Mouse (Mus musculus) G1E (cell line): ENCODE data around the gene Ubl5.

ENCODE experiments used
- CTCF ChIP-seq: IDR thresholded peaks from 2 replicates; pipeline ENCODE4 v1.5.1; 2012; ENCODE audit warnings: low read depth, low read length, inconsistent platforms, mixed read lengths
- GATA1 ChIP-seq: IDR thresholded peaks from 2 replicates; pipeline ENCODE4 v1.6.1; 2012; ENCODE audit warnings: borderline replicate concordance, low read length, inconsistent platforms, mixed read lengths

DNA sequence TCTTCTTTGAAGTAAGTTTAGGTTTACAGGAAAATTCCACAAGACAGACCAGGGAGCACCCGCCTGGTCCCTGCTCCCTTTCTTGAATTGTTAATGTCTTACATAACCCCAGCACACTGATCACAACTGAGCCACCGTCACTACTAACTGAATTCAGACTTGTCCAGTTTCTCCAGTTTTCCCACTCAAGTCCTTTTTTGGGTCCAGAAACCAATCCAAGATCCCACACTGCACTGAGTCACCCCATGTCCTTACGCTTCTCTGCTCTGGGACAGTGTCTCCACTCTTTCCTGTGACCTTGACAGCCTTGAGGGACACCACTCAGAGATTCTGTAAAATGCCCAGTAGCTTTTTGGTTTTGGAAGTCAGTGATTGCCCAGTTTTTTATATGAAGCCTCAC is 50.2 kb downstream of the Ubl5 start:
- TF ChIP-seq CTCF (no peak), GATA1 (no peak)
